Mouse (Mus musculus) spleen, adult 2 months (tissue): ENCODE data around the gene U2af2. TPM values are rescaled to one million over a fixed set of nuclear protein-coding genes. Genes with fewer than 3 reads are reported as not detected.

ENCODE experiments used
- DNase-seq, 2 experiments: peaks; one replicate each; pipeline versions ENCODE4 v3.0.0 to v3.0.0-alpha.2; 2012 to 2021; ENCODE audit warnings: low spot score in 2 of 2, low read depth in 1 of 2
- H3K27ac ChIP-seq: fragments of 200-500 bp; 2 replicates; pipeline ENCODE4 v1.5.1; 2012; ENCODE audit warnings: low read length, inconsistent platforms; ENCODE audit not compliant: insufficient read depth
- H3K27me3 ChIP-seq: fragments of 200-500 bp; 2 replicates; pipeline ENCODE4 v1.6.1; 2012; ENCODE audit warnings: mild to moderate bottlenecking, moderate library complexity, low read length, inconsistent platforms; ENCODE audit not compliant: control insufficient read depth, insufficient read depth
- H3K36me3 ChIP-seq: fragments of 200-500 bp; 2 replicates; pipeline ENCODE4 v1.6.1; 2012; ENCODE audit warnings: mild to moderate bottlenecking, low read length, inconsistent platforms; ENCODE audit not compliant: control insufficient read depth, insufficient read depth
- H3K4me1 ChIP-seq: fragments of 200-500 bp; 2 replicates; pipeline ENCODE4 v1.6.1; 2011; ENCODE audit warnings: inconsistent platforms; ENCODE audit not compliant: control insufficient read depth, insufficient read depth, insufficient read length
- H3K4me3 ChIP-seq: fragments of 200-500 bp; 2 replicates; pipeline ENCODE4 v1.5.1; 2011; ENCODE audit warnings: mild to moderate bottlenecking, inconsistent platforms; ENCODE audit not compliant: insufficient read depth, insufficient read length; ENCODE audit errors: extremely low read depth
- CTCF ChIP-seq: fragments of 200-500 bp; IDR thresholded peaks from 2 replicates; pipeline ENCODE4 v1.5.1; 2011; ENCODE audit warnings: mild to moderate bottlenecking, inconsistent platforms; ENCODE audit not compliant: insufficient read depth, insufficient read length, insufficient replicate concordance; ENCODE audit errors: extremely low read depth
- POLR2A ChIP-seq: fragments of 200-500 bp; IDR thresholded peaks from 2 replicates; pipeline ENCODE4 v1.6.1; 2011; ENCODE audit warnings: low read depth, low read length, inconsistent platforms
- WGBS: fragments of 180-500 bp; shearing (Covaris S2); methylation state at CpG from one replicate; pipeline ENCODE4 v1.1.7; 2018; 5-methylcytosine and 5-hydroxymethylcytosine counted together
- polyA plus RNA-seq: library from polyadenylated mRNA; depleted of rRNA; stranded (reverse); fragments of >200 nt; gene quantifications from 2 replicates; pipeline ENCODE4 v1.2.3, GENCODE M21; 2012

The U2af2 gene
- polyA plus RNA-seq, 1 experiment, result 216 TPM

DNA sequence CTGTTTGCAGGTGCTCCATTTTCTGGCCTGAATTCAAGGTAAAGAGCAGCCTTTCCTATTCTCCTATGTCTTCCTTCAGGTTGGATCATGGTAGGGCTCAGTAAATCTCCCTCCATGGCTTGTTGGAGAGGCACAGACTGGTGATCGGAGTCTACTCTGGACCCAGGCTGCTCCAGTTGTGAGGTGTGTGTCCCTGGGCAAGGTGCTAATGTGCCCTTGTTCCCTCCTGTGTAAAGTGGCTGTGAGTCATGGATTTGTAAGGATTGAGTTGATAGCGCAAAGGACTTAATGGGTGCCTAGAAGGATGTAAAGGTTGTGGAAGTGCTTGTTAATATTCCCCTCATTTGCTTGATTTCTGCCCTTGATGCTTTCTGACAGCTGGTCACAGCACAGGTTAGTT lies 20.0 kb downstream of the U2af2 start:
- Histone ChIP-seq H3K4me3 (no peak overlapping the region), H3K27ac (peak overlapping the region; percentile 63; the same call in 1 of the 2 replicates), H3K27me3 (no peaks in the 10 kb centered on the region), H3K36me3 (peaks cover 13% of the 10 kb centered on the region), H3K4me1 (peaks cover 23% of the 10 kb centered on the region; the same call in 1 of the 2 replicates)
- no peak for TF ChIP-seq POLR2A
- WGBS, result 95% methylated on average over 2 of the region's 2 CpGs
- no peak for DNase-seq

DNA sequence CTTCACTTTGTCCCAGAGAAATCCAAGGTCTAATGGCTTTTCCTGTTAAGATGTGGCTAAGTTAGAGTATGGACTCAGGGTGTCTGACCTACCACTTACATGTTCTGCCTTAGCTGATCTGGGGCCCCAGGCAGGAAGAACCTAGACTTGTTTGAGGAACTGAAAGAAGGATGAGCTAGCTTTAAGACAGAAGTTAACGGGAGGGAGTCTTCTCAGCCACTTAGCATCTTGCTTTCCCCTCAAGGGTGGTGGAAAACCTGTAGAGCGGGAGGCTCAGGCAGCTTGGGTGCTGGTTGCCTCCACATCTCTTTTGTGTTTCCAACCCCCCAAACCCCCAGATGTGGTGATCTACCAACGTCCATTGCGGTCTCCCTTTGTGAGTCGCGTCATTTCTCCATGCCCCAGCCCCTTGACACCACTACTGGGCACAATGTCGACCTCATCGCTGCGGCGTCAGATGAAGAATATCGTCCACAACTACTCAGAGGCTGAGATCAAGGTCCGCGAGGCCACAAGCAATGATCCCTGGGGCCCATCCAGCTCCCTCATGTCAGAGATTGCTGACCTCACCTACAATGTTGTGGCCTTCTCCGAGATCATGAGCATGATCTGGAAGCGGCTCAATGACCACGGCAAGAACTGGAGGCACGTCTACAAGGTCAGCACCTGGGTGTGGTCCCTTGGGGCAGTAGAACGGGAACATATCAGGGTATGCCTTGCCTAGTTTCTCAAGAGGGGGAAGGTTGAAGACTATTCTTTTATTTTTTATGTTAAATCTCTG lies 21.6 kb downstream of the U2af2 start:
- peak; percentile 55 to 67 for DNase-seq
- Histone ChIP-seq H3K27me3 (no peaks in the 10 kb centered on the region), H3K27ac (peak overlapping the region; percentile 73), H3K36me3 (peaks cover 8% of the 10 kb centered on the region; the same call in 1 of the 2 replicates), H3K4me1 (peaks cover 23% of the 10 kb centered on the region; the same call in 1 of the 2 replicates), H3K4me3 (peak overlapping the region; percentile 22)
- 58% methylated on average over 18 of the region's 18 CpGs for WGBS
- TF ChIP-seq CTCF (no peak), POLR2A (no peak)

- no peaks in the 10 kb centered on the region for H3K27me3 ChIP-seq
- no peak for TF ChIP-seq CTCF
- TF ChIP-seq POLR2A, result no peak
- no peak for DNase-seq
- peaks cover 23% of the 10 kb centered on the region; the same call in 1 of the 2 replicates for H3K4me1 ChIP-seq
- no peak overlapping the region for H3K27ac ChIP-seq
- no peak overlapping the region for H3K4me3 ChIP-seq
- peaks cover 13% of the 10 kb centered on the region for H3K36me3 ChIP-seq
- WGBS, result 95% methylated on average over 1 of the region's 1 CpGs
These were observed 23.6 kb downstream of the U2af2 start for GRCm38 (mm10) chr7:5085512-5085911.

GRCm38 (mm10) chr7:5086921-5087440 lies 25.0 kb downstream of the U2af2 start:
- DNase-seq, result no peak
- Histone ChIP-seq H3K27ac (no peak overlapping the region), H3K36me3 (peaks cover 23% of the 10 kb centered on the region), H3K4me1 (peaks cover 16% of the 10 kb centered on the region; the same call in 1 of the 2 replicates), H3K27me3 (no peaks in the 10 kb centered on the region), H3K4me3 (no peak overlapping the region)
- TF ChIP-seq POLR2A, result no peak
- no peak for TF ChIP-seq CTCF
- 76% methylated on average over 5 of the region's 5 CpGs for WGBS

DNA sequence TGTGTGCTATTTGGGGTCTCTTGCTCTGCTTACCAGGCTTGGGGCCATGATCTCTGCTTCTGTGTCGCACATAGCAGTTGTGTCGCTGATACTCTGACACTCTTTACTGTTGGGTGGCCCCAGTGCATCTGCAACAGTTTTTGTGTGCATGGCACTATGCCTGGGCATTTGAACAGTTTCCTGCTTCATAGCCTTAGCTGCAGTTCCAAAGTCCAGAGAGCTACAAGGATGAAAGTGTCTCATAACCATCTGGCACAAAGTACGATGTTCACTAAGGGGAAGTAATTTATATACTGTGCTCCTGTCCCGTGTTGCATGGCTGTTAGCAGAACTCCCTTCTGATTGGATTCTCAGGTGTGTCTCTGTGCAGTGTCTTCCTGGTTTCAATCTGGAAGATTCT lies 25.9 kb downstream of the U2af2 start:
- DNase-seq, result no peak
- H3K27ac ChIP-seq, result no peak overlapping the region
- TF ChIP-seq CTCF, result no peak
- no peak for TF ChIP-seq POLR2A

GRCm38 (mm10) chr7:5089853-5090252 lies 27.9 kb downstream of the U2af2 start:
- no peak for TF ChIP-seq POLR2A
- TF ChIP-seq CTCF, result no peak
- H3K27ac ChIP-seq, result no peak overlapping the region
- H3K4me1 ChIP-seq, result peaks cover 2% of the 10 kb centered on the region; the same call in 1 of the 2 replicates
- no peaks in the 10 kb centered on the region for H3K27me3 ChIP-seq
- DNase-seq, result no peak
- no peak overlapping the region for H3K4me3 ChIP-seq
- peaks cover 44% of the 10 kb centered on the region for H3K36me3 ChIP-seq
- 96% methylated on average over 15 of the region's 15 CpGs for WGBS

More for the DNA sequence above, 25.9 kb downstream of the U2af2 start:
- Histone ChIP-seq H3K4me3 (no peak overlapping the region), H3K36me3 (peaks cover 33% of the 10 kb centered on the region), H3K4me1 (peaks cover 9% of the 10 kb centered on the region; the same call in 1 of the 2 replicates), H3K27me3 (no peaks in the 10 kb centered on the region)
- 69% methylated on average over 4 of the region's 4 CpGs for WGBS
